Mouse (Mus musculus): ENCODE data around the gene Mutyh.
A peak's percentile ranks its signal among the peaks of the same experiment; 100 is the strongest.
"Not testable (repeated sequence)": the region's sequence is repeated elsewhere in the genome, so short reads cannot be mapped to it uniquely, and the experiment has no call there.

The Mutyh gene

DNA sequence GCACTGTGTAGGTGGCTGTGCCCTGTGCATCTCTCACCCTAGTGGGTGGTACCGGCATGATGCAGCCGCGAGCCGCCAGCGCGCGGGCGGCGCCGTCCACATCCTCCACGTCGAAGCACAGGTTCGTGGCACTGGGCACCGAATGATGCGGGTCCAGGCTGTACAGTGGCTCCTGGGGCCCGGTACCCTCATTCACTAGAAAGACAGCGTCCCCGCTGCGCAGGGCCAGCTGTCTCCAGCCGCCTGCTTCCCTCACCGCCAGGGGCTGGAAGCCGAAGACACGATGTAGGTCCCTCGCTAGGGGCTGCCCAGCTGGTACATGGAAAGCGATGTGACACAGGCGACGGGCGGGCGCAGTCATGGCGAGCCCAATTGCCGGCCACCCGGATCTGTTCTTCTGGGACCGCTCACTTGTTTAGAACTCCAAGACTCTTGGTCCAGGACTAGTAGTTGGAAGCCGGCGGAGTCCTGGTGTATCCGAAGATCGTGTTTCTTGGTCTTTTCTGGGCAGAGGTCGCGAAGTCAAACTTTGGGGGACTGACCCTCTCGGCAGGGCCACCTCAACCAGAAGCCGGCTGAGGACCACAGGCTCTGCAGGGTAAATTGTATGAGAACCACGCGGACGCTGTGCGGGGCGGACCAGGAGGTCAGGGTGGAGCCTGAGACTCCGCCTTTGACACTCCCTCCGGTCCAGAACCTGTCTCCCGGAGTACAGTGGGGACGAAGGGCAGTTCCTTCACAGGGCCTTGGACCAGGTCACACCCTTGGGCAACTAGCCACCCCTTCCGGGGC lies 13.6 kb downstream of the Mutyh start:
- DNase-seq (ENCODE audit: low spot score in 2 of 2) = peak; percentile 81 to 84

DNA sequence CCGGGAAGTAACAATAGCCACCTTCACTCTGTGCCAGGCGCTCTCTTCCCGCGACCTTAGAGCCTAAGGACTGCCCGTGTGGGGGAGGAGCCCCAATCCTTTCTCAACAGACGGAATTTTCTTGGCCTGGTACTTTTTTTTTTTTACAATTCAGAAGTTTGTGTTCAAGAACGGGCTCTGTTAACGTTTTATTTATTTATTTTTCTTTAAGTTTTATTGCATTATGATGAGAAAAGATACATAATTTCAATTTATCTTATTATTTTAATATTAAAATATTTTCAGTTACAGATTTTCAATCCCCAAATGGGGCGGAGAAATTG lies 14.1 kb downstream of the Mutyh start, which contains the start of gene Hpdl:
Gene Hpdl (minus strand): TSS at position 14 of the 323 bp plus-strand sequence.
- no peak for DNase-seq (ENCODE audit: low spot score in 2 of 2)

- DNase-seq (ENCODE audit: low spot score in 2 of 2) = peak; percentile 68 to 75
Measured at GRCm38 (mm10) chr4:116824541-116825004, 17.1 kb downstream of the Mutyh start.

GRCm38 (mm10) chr4:116827819-116828218 lies 20.3 kb downstream of the Mutyh start:
- DNase-seq (ENCODE audit: low spot score in 2 of 2) = peak in 1 of 2 experiments; percentile 38

GRCm38 (mm10) chr4:116829364-116830069 lies 22.0 kb downstream of the Mutyh start:
- DNase-seq (ENCODE audit: low spot score in 2 of 2) = no peak

DNA sequence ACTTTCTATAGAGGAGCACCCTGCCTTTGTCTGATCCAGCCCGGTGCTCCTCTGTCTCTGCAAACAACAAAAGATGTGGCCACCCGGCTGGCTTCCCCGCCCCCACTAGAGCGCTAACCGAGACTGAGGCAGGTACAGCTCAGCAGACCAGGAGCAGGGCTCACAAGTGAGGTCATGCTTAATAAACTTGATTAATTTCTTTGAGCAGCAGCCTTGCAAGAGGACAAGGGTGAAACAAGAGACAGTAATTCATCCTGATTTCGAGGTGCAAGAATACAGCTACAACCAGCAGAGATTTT lies 22.5 kb downstream of the Mutyh start:
- DNase-seq (ENCODE audit: low spot score in 2 of 2) = no peak

DNA sequence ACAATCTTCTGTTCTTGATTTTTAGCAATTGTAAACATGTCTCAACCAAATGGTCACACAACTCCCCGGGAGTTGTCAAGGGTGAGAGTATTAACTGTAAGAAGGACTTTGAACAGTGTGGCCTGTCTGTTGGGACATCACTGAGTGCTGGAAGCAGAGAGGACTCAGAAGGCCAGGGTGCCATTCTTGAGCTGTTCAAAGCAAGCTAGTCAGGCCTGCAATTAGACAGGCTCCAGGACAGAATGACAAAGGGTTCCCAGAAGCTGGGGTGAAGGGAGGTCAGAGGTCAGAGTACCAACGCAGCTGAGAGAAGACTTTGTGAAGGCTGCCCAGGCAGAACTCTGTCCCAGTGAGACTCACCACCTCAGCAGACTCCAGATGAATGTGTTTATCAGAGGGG lies 31.5 kb downstream of the Mutyh start:
- DNase-seq (ENCODE audit: low spot score in 2 of 2) = no peak

DNA sequence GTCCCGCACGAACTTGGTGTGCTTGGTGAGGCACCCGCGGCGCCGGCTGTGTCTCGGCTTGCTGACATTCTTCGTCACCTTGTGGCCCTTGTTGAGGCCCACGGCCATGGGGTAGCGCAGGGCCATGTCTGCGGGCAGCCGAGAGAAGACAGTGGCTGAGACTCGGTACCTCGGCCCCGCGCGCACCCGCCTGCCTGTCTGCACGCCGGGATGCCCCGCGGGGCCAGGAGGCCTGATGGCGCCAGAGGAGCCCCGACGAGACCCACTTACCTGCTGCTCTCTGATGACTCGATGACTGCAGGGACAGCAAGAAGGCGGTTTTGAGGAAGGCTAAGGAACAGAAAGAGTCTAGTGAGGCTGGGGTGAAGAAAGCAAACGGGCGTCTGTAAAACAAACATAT lies 32.6 kb downstream of the Mutyh start:
- not testable (repeated sequence) for DNase-seq (ENCODE audit: low spot score in 2 of 2)

- DNase-seq (ENCODE audit: low spot score in 2 of 2) = no peak
Measured at GRCm38 (mm10) chr4:116840841-116841240, 33.3 kb downstream of the Mutyh start.

- DNase-seq (ENCODE audit: low spot score in 2 of 2) = no peak
Measured at GRCm38 (mm10) chr4:116844324-116844723, 36.8 kb downstream of the Mutyh start.

DNA sequence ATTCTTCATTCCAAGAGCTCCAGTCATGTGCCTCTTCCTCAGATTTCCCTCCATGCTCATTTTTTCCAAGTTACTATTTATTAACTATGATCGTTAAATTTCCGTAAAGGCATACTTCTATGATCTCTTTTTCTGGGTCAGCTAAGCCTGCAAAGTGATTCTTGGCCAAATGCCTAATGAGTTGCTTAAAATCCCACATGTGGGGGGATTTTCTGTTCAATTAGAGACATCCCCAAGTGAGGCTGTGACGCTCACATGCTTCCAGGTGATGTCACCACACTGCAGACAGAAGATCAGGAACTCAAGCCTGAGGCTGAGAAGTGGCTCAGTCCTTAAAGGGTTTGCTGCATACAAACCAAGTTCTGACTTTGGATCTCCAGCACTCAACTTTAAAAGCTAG lies 42.4 kb downstream of the Mutyh start:
- no peak for DNase-seq (ENCODE audit: low spot score in 2 of 2)

- no peak for DNase-seq (ENCODE audit: low spot score in 2 of 2)
Measured at GRCm38 (mm10) chr4:116854286-116854685, 46.8 kb downstream of the Mutyh start.

GRCm38 (mm10) chr4:116857203-116857602 lies 49.7 kb downstream of the Mutyh start:
- no peak for DNase-seq (ENCODE audit: low spot score in 2 of 2)

GRCm38 (mm10) chr4:116859711-116860110 lies 52.2 kb downstream of the Mutyh start:
- no peak for DNase-seq (ENCODE audit: low spot score in 2 of 2)

- no peak for DNase-seq (ENCODE audit: low spot score in 2 of 2)
Measured at GRCm38 (mm10) chr4:116862023-116862422, 54.5 kb downstream of the Mutyh start.
